Mouse (Mus musculus): Measurements from ENCODE around the gene Zdhhc3.

Zdhhc3 gene

DNA sequence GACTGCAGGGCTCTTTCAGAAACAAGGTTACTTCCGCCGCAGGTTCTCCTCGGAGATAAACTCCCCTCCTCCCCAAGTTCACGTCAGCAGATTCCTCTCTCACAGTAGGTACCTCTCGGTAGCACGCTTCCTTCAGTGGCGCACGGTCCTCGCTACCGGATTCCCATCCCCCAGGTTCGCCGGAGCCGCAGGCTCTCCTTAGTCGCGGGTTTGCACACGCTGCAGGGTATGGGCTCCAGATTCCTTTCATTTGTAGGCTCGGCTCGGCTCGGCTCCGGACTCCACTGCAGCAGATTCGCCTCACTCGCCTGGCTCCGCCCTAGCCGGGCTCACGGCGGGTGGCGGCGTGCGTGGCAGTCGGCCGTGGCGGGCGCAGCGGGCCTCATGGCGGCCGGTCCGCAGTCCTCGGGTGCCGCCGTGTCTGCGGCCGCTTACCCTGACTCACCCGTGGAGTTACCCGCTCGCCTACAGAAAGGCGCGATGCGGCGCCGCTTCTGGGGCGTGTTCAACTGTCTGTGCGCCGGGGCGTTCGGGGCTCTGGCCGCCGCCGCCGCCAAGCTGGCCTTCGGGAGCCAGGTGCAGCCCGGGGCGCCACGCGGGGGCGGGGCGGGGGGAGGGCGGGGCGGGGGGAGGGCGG, 91.9 kb downstream of the Zdhhc3 start, which contains the start of gene Tmem42:
Gene Tmem42 (plus strand): TSS at position 332 of the 637 bp plus-strand sequence.
- peak; percentile 81 for DNase-seq (ENCODE audit: low read depth, low spot score)

Measured in retina, adult 2 months (tissue).